Mouse (Mus musculus): ENCODE data around the gene Pfkp. TPM values are rescaled to one million over a fixed set of nuclear protein-coding genes. Genes with fewer than 3 reads are reported as not detected.

Pfkp gene
- total RNA-seq, 1 experiment, result 154 TPM

DNA sequence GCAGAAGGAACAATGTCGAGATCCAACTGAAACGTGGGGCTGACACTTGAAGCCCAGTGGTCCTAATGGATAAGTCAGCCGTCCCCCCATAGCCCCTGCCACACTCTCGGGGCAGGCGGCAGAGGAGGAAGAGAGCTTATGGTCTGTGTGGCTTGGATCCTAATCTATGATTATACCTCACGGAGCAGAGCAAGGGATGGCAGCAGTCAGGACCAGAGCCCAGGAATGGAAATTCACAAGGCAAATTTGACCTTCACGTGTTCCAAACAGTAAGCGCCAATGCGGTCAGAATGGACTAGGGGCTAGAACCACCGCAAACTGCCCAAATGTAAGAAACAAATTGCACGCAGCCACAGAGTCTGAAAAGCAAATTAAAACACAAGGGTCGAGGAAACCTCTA lies 14.5 kb downstream of the Pfkp start:
- H3K36me3 ChIP-seq (ENCODE audit: control insufficient read depth, insufficient read depth, low read length, poor library complexity, severe bottlenecking), result peaks cover 24% of the 10 kb centered on the region
- no peak overlapping the region for H3K4me3 ChIP-seq (ENCODE audit: insufficient read depth in 1 of 2, low read depth in 1 of 2, low read length in 2 of 2, poor library complexity in 1 of 2, severe bottlenecking in 1 of 2)
- TF ChIP-seq ZC3H11A (IDR thresholded peaks at IDR 0.05; ENCODE audit: borderline replicate concordance, low read depth, low read length), result no peak
- no peaks in the 10 kb centered on the region for H3K9me3 ChIP-seq (ENCODE audit: control insufficient read depth, insufficient read depth, low read depth, low read length)
- H3K27ac ChIP-seq (ENCODE audit: insufficient read depth, low read depth, low read length, poor library complexity, severe bottlenecking), result no peak overlapping the region
- H3K9ac ChIP-seq (ENCODE audit: insufficient read depth, low read depth, low read length, poor library complexity, severe bottlenecking), result no peak overlapping the region
- H3K4me1 ChIP-seq (ENCODE audit: control insufficient read depth in 2 of 2, insufficient read depth in 2 of 2, low read length in 2 of 2, poor library complexity in 1 of 2), result peaks cover 8 to 19% of the 10 kb centered on the region in 2 experiments
- DNase-seq (ENCODE audit: low read depth, low spot score), result no peak
- in situ Hi-C loops (cut with MboI; ENCODE audit: low sequenced_read_pairs in 2 of 2, unreplicated experiment in 2 of 2), result no loop called here

DNA sequence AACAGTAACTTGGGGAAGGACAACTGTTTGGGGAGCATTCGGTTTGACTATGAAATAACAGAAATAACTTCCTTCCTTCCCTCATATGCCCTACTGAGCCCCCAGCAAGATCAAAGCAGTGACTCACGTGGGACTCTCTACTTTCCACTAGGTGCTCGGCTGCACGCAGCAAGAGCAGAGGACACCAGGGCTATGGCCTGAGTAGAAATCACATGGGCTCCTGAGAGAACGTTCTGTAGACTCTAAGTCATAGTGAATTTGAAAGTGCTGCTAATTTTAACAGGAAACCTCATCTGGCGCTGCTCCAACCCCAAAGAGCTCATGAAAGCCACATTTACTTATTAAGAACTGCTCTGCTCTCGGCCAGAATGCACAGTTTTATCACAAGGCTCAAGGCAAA lies 15.1 kb downstream of the Pfkp start:
- no peak for TF ChIP-seq ZNF384 (IDR thresholded peaks at IDR 0.05; ENCODE audit: low read depth, low read length)
- TF ChIP-seq HCFC1 (IDR thresholded peaks at IDR 0.05; ENCODE audit: borderline replicate concordance, insufficient read depth, low read length), result no peak
- no peak for TF ChIP-seq CHD2 (IDR thresholded peaks at IDR 0.05; ENCODE audit: low read depth, low read length)
- no peak for TF ChIP-seq MAFK (IDR thresholded peaks at IDR 0.05; ENCODE audit: insufficient read depth, low read depth, low read length)
- no peak for TF ChIP-seq ZC3H11A (IDR thresholded peaks at IDR 0.05; ENCODE audit: borderline replicate concordance, low read depth, low read length)
- no peak for DNase-seq (ENCODE audit: low read depth, low spot score)
- in situ Hi-C loops (cut with MboI; ENCODE audit: low sequenced_read_pairs in 2 of 2, unreplicated experiment in 2 of 2), result no loop called here

DNA sequence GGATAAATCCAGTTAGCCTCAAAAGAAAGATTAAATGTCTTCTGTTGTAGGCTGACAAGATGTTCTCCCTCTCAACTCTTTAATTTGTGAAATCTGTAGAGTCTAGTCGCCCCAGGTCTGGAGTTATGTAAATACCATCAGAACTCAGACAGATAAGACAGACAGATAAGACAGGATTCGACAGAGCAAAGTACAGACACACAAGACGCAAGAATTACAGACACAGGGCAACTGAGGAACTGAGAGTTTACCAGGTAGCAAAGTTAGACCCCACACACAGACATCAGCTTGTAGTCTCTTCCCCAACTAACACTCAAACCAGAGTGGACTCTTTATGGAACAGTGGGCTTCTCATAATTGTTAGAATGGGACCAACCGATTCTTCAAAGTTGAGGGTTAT lies 15.6 kb downstream of the Pfkp start:
- TF ChIP-seq CHD2 (IDR thresholded peaks at IDR 0.05; ENCODE audit: low read depth, low read length) (no peak), HCFC1 (IDR thresholded peaks at IDR 0.05; ENCODE audit: borderline replicate concordance, insufficient read depth, low read length) (no peak), ZNF384 (IDR thresholded peaks at IDR 0.05; ENCODE audit: low read depth, low read length) (no peak), ZC3H11A (IDR thresholded peaks at IDR 0.05; ENCODE audit: borderline replicate concordance, low read depth, low read length) (no peak), MAFK (IDR thresholded peaks at IDR 0.05; ENCODE audit: insufficient read depth, low read depth, low read length) (no peak)
- H3K9me3 ChIP-seq (ENCODE audit: control insufficient read depth, insufficient read depth, low read depth, low read length), result no peaks in the 10 kb centered on the region
- no peak overlapping the region for H3K9ac ChIP-seq (ENCODE audit: insufficient read depth, low read depth, low read length, poor library complexity, severe bottlenecking)
- peaks cover 7 to 19% of the 10 kb centered on the region in 2 experiments for H3K4me1 ChIP-seq (ENCODE audit: control insufficient read depth in 2 of 2, insufficient read depth in 2 of 2, low read length in 2 of 2, poor library complexity in 1 of 2)
- no peak overlapping the region for H3K27ac ChIP-seq (ENCODE audit: insufficient read depth, low read depth, low read length, poor library complexity, severe bottlenecking)
- in situ Hi-C loops (cut with MboI; ENCODE audit: low sequenced_read_pairs in 2 of 2, unreplicated experiment in 2 of 2), result no loop called here
- H3K4me3 ChIP-seq (ENCODE audit: insufficient read depth in 1 of 2, low read depth in 1 of 2, low read length in 2 of 2, poor library complexity in 1 of 2, severe bottlenecking in 1 of 2), result no peak overlapping the region
- DNase-seq (ENCODE audit: low read depth, low spot score), result no peak
- peaks cover 23% of the 10 kb centered on the region for H3K36me3 ChIP-seq (ENCODE audit: control insufficient read depth, insufficient read depth, low read length, poor library complexity, severe bottlenecking)

More for the DNA sequence above, 15.1 kb downstream of the Pfkp start:
- H3K9ac ChIP-seq (ENCODE audit: insufficient read depth, low read depth, low read length, poor library complexity, severe bottlenecking), result no peak overlapping the region
- H3K36me3 ChIP-seq (ENCODE audit: control insufficient read depth, insufficient read depth, low read length, poor library complexity, severe bottlenecking), result peaks cover 24% of the 10 kb centered on the region
- H3K4me1 ChIP-seq (ENCODE audit: control insufficient read depth in 2 of 2, insufficient read depth in 2 of 2, low read length in 2 of 2, poor library complexity in 1 of 2), result peaks cover 8 to 19% of the 10 kb centered on the region in 2 experiments
- no peak overlapping the region for H3K27ac ChIP-seq (ENCODE audit: insufficient read depth, low read depth, low read length, poor library complexity, severe bottlenecking)
- H3K4me3 ChIP-seq (ENCODE audit: insufficient read depth in 1 of 2, low read depth in 1 of 2, low read length in 2 of 2, poor library complexity in 1 of 2, severe bottlenecking in 1 of 2), result no peak overlapping the region
- H3K9me3 ChIP-seq (ENCODE audit: control insufficient read depth, insufficient read depth, low read depth, low read length), result no peaks in the 10 kb centered on the region

DNA sequence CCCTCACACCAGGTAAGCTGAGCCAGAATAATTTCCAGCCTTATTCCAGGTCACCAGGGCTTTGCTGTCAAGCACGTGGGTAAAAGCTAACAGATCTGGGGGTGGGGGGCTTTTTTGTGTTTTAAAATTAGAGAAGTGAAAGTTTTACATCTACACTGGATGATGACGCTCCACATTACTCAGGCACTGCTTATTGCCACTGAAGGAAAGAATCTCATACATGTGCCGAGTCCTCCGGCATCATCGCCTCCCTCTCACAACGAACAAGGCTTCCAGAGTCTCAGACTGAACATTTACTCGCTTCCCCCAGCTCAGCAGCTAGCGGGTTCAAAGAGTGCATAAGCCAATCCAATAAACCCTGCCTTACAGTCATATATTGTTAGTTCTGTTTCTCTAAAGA lies 16.1 kb downstream of the Pfkp start:
- Histone ChIP-seq H3K27ac (ENCODE audit: insufficient read depth, low read depth, low read length, poor library complexity, severe bottlenecking) (no peak overlapping the region), H3K36me3 (ENCODE audit: control insufficient read depth, insufficient read depth, low read length, poor library complexity, severe bottlenecking) (peaks cover 19% of the 10 kb centered on the region), H3K9me3 (ENCODE audit: control insufficient read depth, insufficient read depth, low read depth, low read length) (no peaks in the 10 kb centered on the region), H3K9ac (ENCODE audit: insufficient read depth, low read depth, low read length, poor library complexity, severe bottlenecking) (no peak overlapping the region), H3K4me3 (ENCODE audit: insufficient read depth in 1 of 2, low read depth in 1 of 2, low read length in 2 of 2, poor library complexity in 1 of 2, severe bottlenecking in 1 of 2) (no peak overlapping the region), H3K4me1 (ENCODE audit: control insufficient read depth in 2 of 2, insufficient read depth in 2 of 2, low read length in 2 of 2, poor library complexity in 1 of 2) (peaks cover 5 to 16% of the 10 kb centered on the region in 2 experiments)
- DNase-seq (ENCODE audit: low read depth, low spot score), result no peak
- in situ Hi-C loops (cut with MboI; ENCODE audit: low sequenced_read_pairs in 2 of 2, unreplicated experiment in 2 of 2), result no loop called here
- no peak for TF ChIP-seq CHD2 (IDR thresholded peaks at IDR 0.05; ENCODE audit: low read depth, low read length)
- TF ChIP-seq HCFC1 (IDR thresholded peaks at IDR 0.05; ENCODE audit: borderline replicate concordance, insufficient read depth, low read length), result no peak
- no peak for TF ChIP-seq MAFK (IDR thresholded peaks at IDR 0.05; ENCODE audit: insufficient read depth, low read depth, low read length)
- no peak for TF ChIP-seq ZC3H11A (IDR thresholded peaks at IDR 0.05; ENCODE audit: borderline replicate concordance, low read depth, low read length)
- no peak for TF ChIP-seq ZNF384 (IDR thresholded peaks at IDR 0.05; ENCODE audit: low read depth, low read length)
